Mouse (Mus musculus) myocyte (in vitro differentiated cells): Measurements from ENCODE around the gene Olfr186.

Source experiments
- CEBPB ChIP-seq: IDR thresholded peaks from 2 replicates; pipeline ENCODE4 v1.6.1; 2011; ENCODE audit warnings: mild to moderate bottlenecking, moderate library complexity; ENCODE audit not compliant: poor library complexity, insufficient read depth, severe bottlenecking
- E2F4 ChIP-seq: IDR thresholded peaks from one replicate; pipeline ENCODE4 v1.6.1; 2011; ENCODE audit warnings: mild to moderate bottlenecking, control low read depth, moderate library complexity; ENCODE audit not compliant: insufficient read depth
- MAX ChIP-seq: IDR thresholded peaks from one replicate; pipeline ENCODE4 v1.6.1; 2011; ENCODE audit warnings: low read depth, mild to moderate bottlenecking, control low read depth
- MYOD1 ChIP-seq, 3 experiments: IDR thresholded peaks; one replicate each; pipeline ENCODE4 v1.6.1; 2011; ENCODE audit warnings: control low read depth in 2 of 3, low read depth in 2 of 3, mild to moderate bottlenecking in 2 of 3, moderate library complexity in 1 of 3; ENCODE audit not compliant: insufficient read length in 2 of 3, control insufficient read depth in 1 of 3
- POLR2A ChIP-seq: IDR thresholded peaks from one replicate; pipeline ENCODE4 v1.6.1; 2011; ENCODE audit warnings: low read depth, mild to moderate bottlenecking, control low read depth, moderate library complexity; ENCODE audit not compliant: insufficient read length
- POLR2AphosphoS2 ChIP-seq: IDR thresholded peaks from one replicate; pipeline ENCODE4 v1.6.1; 2011; ENCODE audit warnings: low read depth, control low read depth; ENCODE audit not compliant: insufficient read length
- REST ChIP-seq: IDR thresholded peaks from one replicate; pipeline ENCODE4 v1.6.1; 2011; ENCODE audit warnings: mild to moderate bottlenecking, control low read depth, moderate library complexity; ENCODE audit not compliant: insufficient read depth, insufficient read length
- TCF12 ChIP-seq: IDR thresholded peaks from one replicate; pipeline ENCODE4 v1.6.1; 2011; ENCODE audit warnings: mild to moderate bottlenecking, control low read depth; ENCODE audit not compliant: poor library complexity, insufficient read depth, severe bottlenecking
- TCF3 ChIP-seq: IDR thresholded peaks from one replicate; pipeline ENCODE4 v1.6.1; 2011; ENCODE audit warnings: low read depth, control low read depth; ENCODE audit not compliant: insufficient read length
- USF1 ChIP-seq: IDR thresholded peaks from one replicate; pipeline ENCODE4 v1.6.1; 2011; ENCODE audit warnings: low read depth, mild to moderate bottlenecking, control low read depth, moderate library complexity

DNA sequence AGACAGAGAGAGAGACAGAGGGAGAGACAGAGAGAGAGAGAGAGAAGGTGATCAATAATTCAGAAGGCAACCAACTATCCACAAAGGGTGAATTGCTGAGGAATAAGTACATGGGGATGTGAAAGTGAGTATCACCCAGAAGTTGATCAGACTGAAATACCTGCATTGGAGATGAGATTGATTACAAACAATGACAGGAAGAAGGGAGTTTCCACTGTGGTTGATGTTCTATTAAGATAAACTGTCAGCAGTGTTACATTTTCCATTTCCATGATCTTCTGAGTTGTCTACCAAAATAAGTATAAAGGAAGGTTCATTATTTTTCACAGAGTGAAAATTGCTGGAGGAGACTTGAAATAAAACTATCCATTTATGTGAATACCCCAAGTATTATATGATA lies 22.9 kb downstream of the Olfr186 start:
- TF ChIP-seq USF1: no peak
- TF ChIP-seq REST: no peak
- TF ChIP-seq TCF12: no peak
- TF ChIP-seq POLR2A: no peak
- TF ChIP-seq E2F4: no peak
- no peak for TF ChIP-seq MYOD1 (IDR thresholded peaks at IDR 0.05; ENCODE audit: control insufficient read depth in 1 of 3, insufficient read length in 2 of 3, low read depth in 2 of 3)
- TF ChIP-seq TCF3: no peak
- TF ChIP-seq MAX: no peak
- TF ChIP-seq POLR2AphosphoS2: no peak
- TF ChIP-seq CEBPB: no peak
